Mouse (Mus musculus): ENCODE measurements at regions not wholly inside any gene's neighbourhood (a gene's known extent, or its start where the extent isn't known, plus 50 kb on each side); places are given as distances from the start of the nearest gene placed in this dataset.

- DNase-seq (ENCODE audit: extremely low spot score), result no peak
Measured at GRCm38 (mm10) chr1:107908236-107909063, 318.6 kb downstream of the Serpinb8 start.

- no peak for DNase-seq (ENCODE audit: extremely low spot score)
Measured at GRCm38 (mm10) chr1:107914671-107915590, 325.1 kb downstream of the Serpinb8 start.

- no peak for DNase-seq (ENCODE audit: extremely low spot score)
Measured at GRCm38 (mm10) chr1:107917037-107917436, 327.2 kb downstream of the Serpinb8 start.

- DNase-seq (ENCODE audit: extremely low spot score), result no peak
Measured at GRCm38 (mm10) chr1:107941601-107942270, 351.9 kb downstream of the Serpinb8 start.

- no peak for DNase-seq (ENCODE audit: extremely low spot score)
Measured at GRCm38 (mm10) chr1:107946204-107946939, 356.6 kb downstream of the Serpinb8 start.

GRCm38 (mm10) chr1:107950396-107950795, 360.6 kb downstream of the Serpinb8 start:
- DNase-seq (ENCODE audit: extremely low spot score), result no peak

- DNase-seq (ENCODE audit: extremely low spot score), result no peak
Measured at GRCm38 (mm10) chr1:107961009-107961408, 371.2 kb downstream of the Serpinb8 start.

- no peak for DNase-seq (ENCODE audit: extremely low spot score)
Measured at GRCm38 (mm10) chr1:107975626-107976335, 386.0 kb downstream of the Serpinb8 start.

GRCm38 (mm10) chr1:107977686-107978085, 387.9 kb downstream of the Serpinb8 start:
- no peak for DNase-seq (ENCODE audit: extremely low spot score)

- no peak for DNase-seq (ENCODE audit: extremely low spot score)
Measured at GRCm38 (mm10) chr1:107978411-107978810, 388.6 kb downstream of the Serpinb8 start.

GRCm38 (mm10) chr1:107985646-107986045, 395.8 kb downstream of the Serpinb8 start:
- DNase-seq (ENCODE audit: extremely low spot score), result no peak

GRCm38 (mm10) chr1:107988076-107988475, 398.3 kb downstream of the Serpinb8 start:
- DNase-seq (ENCODE audit: extremely low spot score), result no peak

GRCm38 (mm10) chr1:107993013-107993412, 403.2 kb downstream of the Serpinb8 start:
- DNase-seq (ENCODE audit: extremely low spot score), result no peak

GRCm38 (mm10) chr1:108023721-108024353, 434.0 kb downstream of the Serpinb8 start:
- DNase-seq (ENCODE audit: extremely low spot score), result peak; percentile 8

GRCm38 (mm10) chr1:108024705-108025104, 434.9 kb downstream of the Serpinb8 start:
- no peak for DNase-seq (ENCODE audit: extremely low spot score)

GRCm38 (mm10) chr1:108026461-108026860, 436.7 kb downstream of the Serpinb8 start:
- no peak for DNase-seq (ENCODE audit: extremely low spot score)

GRCm38 (mm10) chr1:108046194-108046593, 456.4 kb downstream of the Serpinb8 start:
- DNase-seq (ENCODE audit: extremely low spot score), result no peak

GRCm38 (mm10) chr1:108046857-108047714, 457.3 kb downstream of the Serpinb8 start:
- no peak for DNase-seq (ENCODE audit: extremely low spot score)

- DNase-seq (ENCODE audit: extremely low spot score), result no peak
Measured at GRCm38 (mm10) chr1:108094622-108095021, 504.8 kb downstream of the Serpinb8 start.

All from embryo, embryonic 9.5 days (tissue).